Mouse (Mus musculus): ENCODE data around the gene Olfr193.
"Not testable (repeated sequence)": the region's sequence is repeated elsewhere in the genome, so short reads cannot be mapped to it uniquely, and the experiment has no call there.

Olfr193 gene

DNA sequence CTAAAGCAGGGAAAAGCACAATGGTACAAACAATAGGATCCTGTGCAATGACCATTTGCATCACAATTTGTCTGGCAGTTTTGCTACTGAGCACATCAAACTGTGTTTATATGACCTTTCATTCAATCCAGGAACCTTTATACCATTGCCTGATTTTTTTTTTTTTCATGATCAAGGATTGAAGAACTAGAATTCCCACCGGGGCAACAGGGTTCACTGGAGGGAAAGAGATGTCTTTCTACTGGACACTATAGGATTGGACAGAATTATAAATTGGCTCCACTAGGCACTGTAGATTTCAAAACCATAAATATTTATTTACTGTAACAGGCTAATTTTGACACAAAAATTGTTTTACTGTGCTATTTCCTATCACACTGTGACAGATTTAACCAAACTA is at the start of gene Olfr193:
Gene Olfr193, minus strand, starts transcription at position 101 of the 400 bp plus-strand sequence.
- DNase-seq (ENCODE audit: low spot score) = no peak

- no peak for DNase-seq (ENCODE audit: low spot score)
These were observed 40.3 kb upstream of the Olfr193 start for GRCm38 (mm10) chr16:59151996-59152395.

DNA sequence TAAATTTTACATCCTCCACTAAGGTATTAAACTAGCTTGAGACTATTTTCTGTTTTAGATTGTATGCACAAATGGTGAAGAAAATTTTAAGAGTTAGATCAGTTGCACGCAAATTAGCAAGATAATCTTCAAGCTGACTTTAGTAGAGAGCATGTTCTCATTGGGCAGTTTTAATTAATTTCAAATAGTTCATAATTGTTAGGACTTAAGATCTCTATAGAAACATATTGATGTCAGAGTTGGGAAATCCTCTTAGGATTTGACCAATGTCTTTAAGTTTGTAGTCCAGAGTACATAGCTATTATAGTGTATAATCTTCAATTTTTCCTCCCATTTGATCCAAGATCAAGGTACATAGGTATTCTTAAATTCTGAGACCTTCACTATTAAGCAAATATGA is 35.1 kb upstream of the Olfr193 start, which contains the start of gene Olfr195:
Gene Olfr195, plus strand, starts transcription at position 301 of the 400 bp plus-strand sequence.
- DNase-seq (ENCODE audit: low spot score) = no peak

GRCm38 (mm10) chr16:59141105-59141504 is 29.4 kb upstream of the Olfr193 start:
- DNase-seq (ENCODE audit: low spot score) = no peak

DNA sequence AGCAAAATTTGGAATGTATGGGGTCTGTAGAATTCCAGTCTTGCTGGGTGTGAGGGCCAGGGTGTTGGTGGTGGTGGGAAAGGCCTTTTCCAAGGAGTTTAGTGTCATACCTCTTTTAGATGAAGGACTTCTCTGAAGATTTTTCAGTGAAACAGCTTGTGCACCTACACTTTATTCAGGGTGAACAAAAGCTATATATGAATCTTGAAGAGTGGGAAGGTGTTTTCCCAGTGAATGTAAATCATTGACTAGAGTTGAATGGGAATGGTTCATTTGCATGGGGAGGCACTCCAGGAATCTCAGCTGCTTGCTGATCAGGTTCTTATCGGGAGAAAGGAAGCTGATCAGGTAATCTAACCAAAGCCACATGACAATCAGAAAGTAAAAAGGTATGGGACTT is 19.1 kb upstream of the Olfr193 start:
- DNase-seq (ENCODE audit: low spot score) = no peak

- DNase-seq (ENCODE audit: low spot score) = no peak
These were observed 9.3 kb upstream of the Olfr193 start, which contains the start of gene Olfr194 for GRCm38 (mm10) chr16:59120969-59121368. Gene Olfr194 (minus strand): TSS chr16:59121069.

DNA sequence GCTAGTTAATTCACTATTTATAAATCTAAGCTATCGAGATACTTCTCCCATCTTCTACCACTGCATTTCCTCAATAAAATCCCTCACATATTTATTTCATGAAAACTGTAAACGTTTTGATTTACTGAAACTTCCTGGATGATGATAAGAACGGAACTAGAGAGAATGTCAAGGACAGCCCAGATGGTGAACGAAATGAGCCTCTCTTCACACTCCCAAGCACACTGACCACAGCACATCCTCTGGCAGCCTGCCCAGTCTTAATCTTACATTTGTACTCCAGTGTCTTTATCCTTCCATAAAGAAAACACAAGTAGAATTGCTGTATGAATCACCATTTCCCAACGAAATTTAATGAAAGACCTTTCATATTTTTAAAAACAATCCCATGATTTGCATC is 3.2 kb downstream of the Olfr193 start:
- DNase-seq (ENCODE audit: low spot score) = not testable (repeated sequence)

- no peak for DNase-seq (ENCODE audit: low spot score)
These were observed 6.4 kb downstream of the Olfr193 start for GRCm38 (mm10) chr16:59105312-59105711.

- DNase-seq (ENCODE audit: low spot score) = not testable (repeated sequence)
These were observed 22.0 kb downstream of the Olfr193 start, which contains the start of gene Olfr191 for GRCm38 (mm10) chr16:59089722-59090121. Gene Olfr191 (minus strand): TSS chr16:59089822.

- not testable (repeated sequence) for DNase-seq (ENCODE audit: low spot score)
These were observed 30.6 kb downstream of the Olfr193 start for GRCm38 (mm10) chr16:59081113-59081512.

- no peak for DNase-seq (ENCODE audit: low spot score)
These were observed 33.8 kb downstream of the Olfr193 start, which contains the start of gene Olfr190 for GRCm38 (mm10) chr16:59077905-59078304. Gene Olfr190 (minus strand): TSS chr16:59078005.

DNA sequence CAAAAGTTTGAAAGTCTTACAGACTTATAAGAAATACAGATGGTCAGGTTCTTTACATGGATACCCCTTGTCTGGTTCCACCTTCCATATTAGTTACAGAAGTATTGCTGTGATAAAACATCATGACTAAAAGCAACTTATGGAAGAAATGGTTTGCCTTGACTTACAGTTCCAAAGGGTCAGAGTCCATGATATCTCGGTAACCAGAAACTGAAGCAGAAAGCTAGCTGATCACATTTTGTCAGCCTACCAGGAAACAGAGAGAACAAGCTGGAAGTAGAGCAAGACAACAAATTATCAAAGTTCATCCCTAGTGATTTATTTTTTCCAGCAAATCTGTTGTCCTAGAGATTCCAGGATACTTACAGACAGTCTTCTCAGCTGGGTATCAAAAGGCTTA is 38.2 kb downstream of the Olfr193 start:
- DNase-seq (ENCODE audit: low spot score) = no peak

GRCm38 (mm10) chr16:59071755-59072154 is 39.9 kb downstream of the Olfr193 start:
- no peak for DNase-seq (ENCODE audit: low spot score)

- not testable (repeated sequence) for DNase-seq (ENCODE audit: low spot score)
These were observed 49.3 kb downstream of the Olfr193 start for GRCm38 (mm10) chr16:59062411-59062810.

Data from testis, postnatal 10 days (tissue).